Mouse (Mus musculus) ES-Bruce4 (cell line): ENCODE measurements at regions not wholly inside any gene's neighbourhood (a gene's known extent, or its start where the extent isn't known, plus 50 kb on each side); places are given as distances from the start of the nearest gene placed in this dataset.

Source experiments
- CTCF ChIP-seq: IDR thresholded peaks from one replicate; pipeline ENCODE4 v1.8.1; 2011; ENCODE audit warnings: low read depth, low read length
- EP300 ChIP-seq: IDR thresholded peaks from 2 replicates; pipeline ENCODE4 v1.6.1; 2011; ENCODE audit warnings: low read depth, low read length; ENCODE audit not compliant: insufficient read depth
- POLR2A ChIP-seq: IDR thresholded peaks from one replicate; pipeline ENCODE4 v1.8.1; 2011; ENCODE audit warnings: low read length; ENCODE audit not compliant: insufficient read depth

- TF ChIP-seq POLR2A (no peak), CTCF (no peak), EP300 (no peak)
These were observed 111.4 kb downstream of the Cd83 start for GRCm38 (mm10) chr13:43895990-43896389.
